Mouse (Mus musculus) brain, embryonic 18.5 days (tissue): ENCODE measurements at regions not wholly inside any gene's neighbourhood (a gene's known extent, or its start where the extent isn't known, plus 50 kb on each side); places are given as distances from the start of the nearest gene placed in this dataset.
A peak's percentile ranks its signal among the peaks of the same experiment; 100 is the strongest.

ENCODE experiments used
- DNase-seq: peaks from one replicate; pipeline ENCODE4 v3.0.0-alpha.2; 2012; ENCODE audit warnings: low read depth, low spot score

DNA sequence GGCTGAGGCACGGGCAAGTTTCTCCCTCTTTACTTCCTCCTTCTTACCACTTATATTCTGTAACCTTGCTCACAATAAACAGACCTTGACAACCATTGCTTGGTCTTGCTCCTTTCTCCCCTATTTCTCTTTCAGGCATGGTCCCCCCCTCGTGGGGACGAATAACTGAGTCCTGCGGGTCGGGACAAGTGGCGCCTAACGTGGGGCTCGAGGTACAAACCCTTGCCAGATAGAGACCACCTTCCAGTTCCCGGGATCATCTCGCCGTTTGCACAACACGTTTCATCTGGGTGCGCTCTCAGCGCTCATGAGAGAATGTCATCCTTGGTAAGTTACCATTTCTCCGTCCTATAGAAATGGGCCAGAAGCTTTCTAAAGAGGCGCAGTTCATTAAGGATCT, 79.6 kb upstream of the Foxn3 start:
- no peak for DNase-seq

- DNase-seq: no peak
Observed at GRCm38 (mm10) chr12:99642131-99642895, 78.9 kb upstream of the Foxn3 start.

DNA sequence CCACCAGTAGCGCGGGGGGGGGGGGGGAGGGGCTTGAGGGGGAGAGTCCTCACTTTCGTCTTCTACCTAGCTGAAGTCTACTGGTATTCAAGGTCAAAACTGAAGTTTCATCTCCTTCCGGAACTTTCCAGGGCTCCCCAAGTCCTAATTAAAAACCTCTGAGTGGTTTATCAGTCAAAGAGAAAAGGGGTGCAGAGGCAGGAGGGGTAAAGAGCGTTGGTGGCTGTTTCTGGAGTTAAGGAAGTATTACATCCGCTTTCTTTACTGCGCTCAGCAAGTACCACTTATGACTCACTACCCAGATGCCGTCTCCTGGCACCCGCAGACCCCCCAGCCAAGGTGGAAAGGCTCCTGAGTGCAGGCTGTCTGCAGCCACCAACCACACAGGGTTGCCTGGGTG, 77.9 kb upstream of the Foxn3 start:
- DNase-seq: no peak

- DNase-seq: no peak
Observed at GRCm38 (mm10) chr12:99640214-99641151, 77.1 kb upstream of the Foxn3 start.

- no peak for DNase-seq
Observed at GRCm38 (mm10) chr12:99639847-99640213, 76.4 kb upstream of the Foxn3 start.

GRCm38 (mm10) chr12:99639118-99639517, 75.7 kb upstream of the Foxn3 start:
- no peak for DNase-seq

- no peak for DNase-seq
Observed at GRCm38 (mm10) chr12:99637986-99638385, 74.6 kb upstream of the Foxn3 start.

DNA sequence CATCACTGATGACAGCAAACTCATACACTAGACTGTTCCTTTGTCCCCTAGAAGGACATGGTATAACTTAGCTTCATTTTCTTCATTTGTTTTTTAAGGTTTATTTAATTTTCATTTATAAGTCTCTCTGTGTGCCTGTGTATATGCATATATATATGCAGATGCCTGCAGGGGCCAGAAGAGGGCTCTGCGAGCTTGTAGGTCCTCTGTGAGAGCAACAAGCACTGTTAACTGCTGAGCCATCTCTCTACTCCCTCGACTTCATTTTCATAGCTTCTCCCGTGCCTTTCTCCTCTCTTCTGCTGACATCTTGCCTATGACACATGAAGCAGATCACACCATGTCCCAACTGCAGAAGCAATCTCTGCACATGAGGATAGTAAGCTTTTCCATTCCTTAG, 72.9 kb upstream of the Foxn3 start:
- DNase-seq: no peak

- no peak for DNase-seq
Observed at GRCm38 (mm10) chr12:99635361-99635760, 72.0 kb upstream of the Foxn3 start.

DNA sequence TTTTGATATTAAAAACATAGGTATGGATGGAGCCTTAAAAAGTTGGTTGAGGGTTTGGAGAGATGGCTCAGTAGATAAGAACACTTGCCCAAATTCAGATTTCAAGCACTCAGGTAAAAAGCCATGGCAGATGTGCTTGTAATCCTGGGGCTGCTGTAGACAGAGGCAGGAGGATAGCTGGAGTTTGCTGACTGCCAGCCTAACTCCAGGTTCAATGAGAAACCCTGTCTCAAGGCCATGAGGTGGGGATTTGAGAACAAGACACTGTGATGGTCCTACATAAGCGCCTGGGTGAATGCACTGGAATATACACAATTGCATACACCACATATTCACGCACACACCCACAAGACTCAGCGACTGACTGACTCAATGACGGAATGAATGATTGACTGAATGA, 71.3 kb upstream of the Foxn3 start:
- DNase-seq: no peak

GRCm38 (mm10) chr12:99633678-99634077, 70.3 kb upstream of the Foxn3 start:
- DNase-seq: no peak

DNA sequence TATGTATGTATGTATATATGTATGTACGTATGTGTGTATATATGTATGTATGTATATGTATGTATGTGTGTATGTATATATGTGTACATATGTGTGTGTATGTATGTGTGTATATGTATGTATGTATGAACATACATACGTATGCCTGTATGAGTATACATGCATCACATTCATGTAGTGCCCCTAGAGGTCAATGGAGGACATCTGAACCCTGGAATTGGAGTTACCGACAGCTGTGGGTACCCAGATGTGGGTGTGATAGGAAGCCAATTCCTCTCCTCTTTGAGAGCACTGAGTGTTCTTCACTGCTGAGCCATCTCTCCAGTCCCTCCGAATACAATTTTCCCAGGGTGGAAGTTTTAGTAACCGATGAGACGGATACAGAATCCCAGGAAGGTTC, 69.6 kb upstream of the Foxn3 start:
- no peak for DNase-seq

GRCm38 (mm10) chr12:99629606-99630005, 66.2 kb upstream of the Foxn3 start:
- no peak for DNase-seq

GRCm38 (mm10) chr12:99628421-99628820, 65.0 kb upstream of the Foxn3 start:
- no peak for DNase-seq

DNA sequence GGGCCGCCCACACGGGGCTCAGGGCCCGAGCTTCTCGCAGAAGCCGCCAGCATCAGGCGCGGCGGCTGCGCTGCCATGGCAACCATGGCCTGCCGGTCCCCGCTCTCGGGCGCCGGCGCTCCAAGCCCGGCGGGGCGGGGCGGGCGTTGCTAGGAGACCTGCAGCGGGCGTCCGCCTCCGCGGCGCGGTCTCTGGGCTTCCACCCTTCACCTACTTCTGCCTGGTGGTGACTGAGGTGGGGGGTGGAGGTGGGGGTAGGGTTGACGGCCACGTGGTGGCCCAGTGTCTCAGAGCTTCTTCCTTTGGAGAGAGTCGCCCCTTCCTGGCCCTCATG, 64.5 kb upstream of the Foxn3 start:
- peak; percentile 80 for DNase-seq

DNA sequence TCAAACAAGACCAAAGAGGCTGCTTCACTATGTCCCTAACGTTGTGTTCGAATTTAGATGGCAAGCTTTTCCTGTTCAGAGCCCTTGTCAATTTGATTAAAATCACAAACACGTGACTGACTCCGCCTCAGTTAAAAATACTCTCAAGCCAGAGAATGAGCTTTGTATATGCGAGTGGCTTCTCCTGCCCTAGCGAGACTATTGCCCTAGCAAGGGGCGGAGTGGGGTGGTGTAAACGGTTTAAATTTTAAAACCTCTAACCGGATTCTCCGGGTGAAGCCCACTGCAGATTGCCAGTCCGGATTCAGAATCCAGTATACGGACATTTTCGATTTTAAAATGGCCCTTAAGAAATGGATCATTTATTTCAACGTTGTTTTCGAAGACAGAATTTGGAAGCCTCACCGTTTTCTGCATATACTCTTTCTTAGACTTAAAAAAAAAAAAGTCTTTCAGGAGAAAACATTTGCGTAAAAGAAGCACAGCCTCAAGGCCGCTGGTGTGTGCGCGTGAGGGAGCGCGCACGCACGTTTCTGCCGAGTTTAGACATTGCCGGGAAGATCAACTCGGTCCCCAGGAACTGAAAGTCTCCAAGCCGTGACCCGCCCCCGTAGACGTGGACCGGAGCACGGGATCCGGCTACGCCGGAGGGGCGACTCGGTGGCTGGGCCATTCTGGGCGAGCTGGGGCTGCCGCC, 64.0 kb upstream of the Foxn3 start:
- no peak for DNase-seq

- no peak for DNase-seq
Observed at GRCm38 (mm10) chr12:99626147-99626546, 62.8 kb upstream of the Foxn3 start.

DNA sequence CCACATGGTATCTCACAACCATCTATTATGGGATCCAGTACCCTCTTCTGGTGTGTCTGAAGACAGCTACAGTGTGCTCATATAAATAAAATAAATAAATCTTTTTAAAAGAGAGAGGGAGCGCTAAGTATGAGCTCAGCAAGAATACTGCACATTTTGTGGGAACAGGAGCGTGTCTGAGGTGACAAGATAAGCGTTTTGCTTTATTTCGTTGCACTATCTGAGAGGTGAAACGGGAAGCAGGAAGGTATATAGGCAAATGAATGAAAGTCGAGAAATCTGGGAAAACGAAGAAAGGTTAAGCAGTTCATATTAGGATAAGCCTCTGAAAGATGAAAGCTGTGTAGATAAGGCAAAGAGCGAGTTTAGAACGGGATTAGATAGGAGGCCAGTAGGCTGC, 61.7 kb upstream of the Foxn3 start:
- DNase-seq: no peak

DNA sequence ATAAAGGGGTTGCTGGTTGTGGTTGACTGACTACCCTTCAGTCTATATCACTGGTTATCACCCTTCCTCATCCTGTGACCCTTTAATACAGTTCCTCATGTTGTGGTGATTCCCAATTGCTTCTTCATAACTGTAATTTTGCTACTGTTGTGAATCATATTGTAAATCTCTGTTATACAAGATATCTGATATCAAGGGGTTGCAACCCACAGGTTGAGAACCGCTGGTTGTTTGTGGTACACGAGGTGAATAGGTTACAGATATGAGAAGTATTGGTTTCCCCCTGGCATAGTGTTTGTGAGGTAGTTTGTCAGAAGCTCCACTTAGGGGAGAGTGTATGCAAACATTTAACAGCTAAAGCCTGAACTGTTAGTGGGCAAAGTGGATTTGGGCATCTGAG, 58.9 kb upstream of the Foxn3 start:
- DNase-seq: no peak

DNA sequence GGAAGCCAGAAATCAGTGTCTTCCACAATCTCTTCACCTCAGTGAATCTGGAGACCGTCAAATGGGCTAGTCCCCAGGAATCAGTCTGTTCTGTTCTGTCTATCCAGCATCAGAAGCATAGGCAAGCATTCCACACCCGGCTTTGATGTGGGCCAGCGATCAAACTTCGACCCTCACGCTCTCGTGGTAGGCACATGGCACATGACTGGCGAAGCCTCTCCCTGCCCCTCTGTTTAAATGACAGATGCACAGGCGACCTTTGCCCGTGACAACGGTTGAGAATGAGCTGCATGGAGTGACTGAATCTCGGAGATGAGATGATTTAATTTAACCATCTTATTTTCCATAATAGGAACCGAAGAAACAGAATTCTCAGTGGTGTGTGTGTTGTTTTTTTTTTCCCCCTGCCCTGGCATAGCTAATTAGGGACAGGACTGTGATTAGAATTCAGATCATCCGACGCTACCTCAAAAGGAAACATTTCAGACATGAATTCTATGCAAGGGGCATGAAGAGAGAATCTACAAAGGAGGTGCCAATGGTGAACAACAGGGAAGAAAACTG, 53.9 kb upstream of the Foxn3 start:
- DNase-seq: no peak

DNA sequence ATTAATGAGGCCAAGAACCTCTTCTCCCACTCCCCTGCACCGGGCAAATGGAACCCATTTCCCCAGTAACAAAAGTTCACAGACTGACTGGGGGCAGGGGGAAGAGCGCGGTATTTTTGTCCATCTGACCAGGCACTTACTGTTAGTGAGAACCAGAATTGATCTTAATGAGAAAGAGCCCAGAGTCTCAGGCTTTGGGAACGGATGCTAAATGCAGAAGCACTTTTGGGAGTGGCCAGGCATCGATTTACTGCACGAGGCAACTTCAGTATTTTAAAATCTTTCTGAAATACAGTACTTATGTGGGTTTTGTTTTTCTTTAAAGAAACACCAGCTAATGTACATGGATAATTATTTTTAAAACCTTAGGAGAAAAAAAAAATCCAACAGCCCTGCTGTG, 51.0 kb upstream of the Foxn3 start:
- no peak for DNase-seq
